Mouse (Mus musculus) forebrain, embryonic 11.5 days (tissue): ENCODE measurements around the gene Irf1. TPM values are rescaled to one million over a fixed set of nuclear protein-coding genes. Genes with fewer than 3 reads are reported as not detected.

Experiments
- ATAC-seq: fragments of 200-750 bp; cut with Nextera tagmentation; replicated peaks from 2 replicates; pipeline ENCODE4 v1.8.0; 2017; ENCODE audit warnings: moderate TSS enrichment; ENCODE audit not compliant: low FRiP score
- DNase-seq: peaks from one replicate; pipeline ENCODE4 v3.0.0-alpha.2; 2017; ENCODE audit warnings: low spot score
- H3K27ac ChIP-seq: fragments of 300-500 bp; sonication (generic); 2 replicates; pipeline ENCODE4 v1.5.1; 2014; ENCODE audit warnings: low read depth, low read length
- H3K27me3 ChIP-seq: fragments of 300-500 bp; sonication (generic); 2 replicates; pipeline ENCODE4 v1.6.1; 2014; ENCODE audit warnings: mild to moderate bottlenecking, low read length, mixed read lengths; ENCODE audit not compliant: control insufficient read depth, insufficient read depth
- H3K36me3 ChIP-seq: fragments of 300-500 bp; sonication (generic); 2 replicates; pipeline ENCODE4 v1.6.1; 2014; ENCODE audit warnings: mild to moderate bottlenecking, low read length, moderate library complexity, mixed read lengths; ENCODE audit not compliant: control insufficient read depth, insufficient read depth
- H3K4me1 ChIP-seq: fragments of 300-500 bp; sonication (generic); replicated peaks from 2 replicates; pipeline ENCODE4 v1.6.1; 2014; ENCODE audit warnings: low read length, mixed read lengths; ENCODE audit not compliant: control insufficient read depth, insufficient read depth
- H3K4me2 ChIP-seq: fragments of 300-500 bp; sonication (generic); 2 replicates; pipeline ENCODE4 v1.6.1; 2014; ENCODE audit warnings: low read depth, mild to moderate bottlenecking, low read length, moderate library complexity, mixed read lengths; ENCODE audit not compliant: severe bottlenecking
- H3K4me3 ChIP-seq: fragments of 300-500 bp; sonication (generic); 2 replicates; pipeline ENCODE4 v1.5.1; 2014; ENCODE audit warnings: low read depth, low read length
- H3K9ac ChIP-seq: fragments of 300-500 bp; sonication (generic); 2 replicates; pipeline ENCODE4 v1.6.1; 2014; ENCODE audit warnings: low read length
- H3K9me3 ChIP-seq: fragments of 300-500 bp; sonication (generic); 2 replicates; pipeline ENCODE4 v1.6.1; 2016; ENCODE audit warnings: low read length, mixed read lengths; ENCODE audit not compliant: control insufficient read depth
- WGBS: fragments of 180-500 bp; shearing (Covaris S2); extraction: QIAGEN DNeasy Blood & Tissue Kit; methylation state at CpG from one replicate; pipeline ENCODE4 v1.1.7; 2014; 5-methylcytosine and 5-hydroxymethylcytosine counted together
- polyA plus RNA-seq: library from polyadenylated mRNA; unstranded; fragments of >200 nt; fragmentation: Nextera tagmentation; extraction: Ambion mirVana; gene quantifications from 2 replicates; pipeline ENCODE4 v1.2.1, GENCODE M21; 2014

Gene Irf1
- polyA plus RNA-seq, result 4.0 and 4.3 TPM in 2 replicates

DNA sequence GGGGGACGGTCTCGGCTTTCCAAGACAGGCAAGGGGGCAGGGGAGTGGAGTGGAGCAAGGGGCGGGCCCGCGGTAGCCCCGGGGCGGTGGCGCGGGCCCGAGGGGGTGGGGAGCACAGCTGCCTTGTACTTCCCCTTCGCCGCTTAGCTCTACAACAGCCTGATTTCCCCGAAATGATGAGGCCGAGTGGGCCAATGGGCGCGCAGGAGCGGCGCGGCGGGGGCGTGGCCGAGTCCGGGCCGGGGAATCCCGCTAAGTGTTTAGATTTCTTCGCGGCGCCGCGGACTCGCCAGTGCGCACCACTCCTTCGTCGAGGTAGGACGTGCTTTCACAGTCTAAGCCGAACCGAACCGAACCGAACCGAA is at the start of gene Irf1:
Gene Irf1, plus strand, starts transcription at position 255 of the 365 bp plus-strand sequence.
- DNase-seq, result peak; percentile 92
- Histone ChIP-seq H3K36me3 (no peaks in the 10 kb centered on the region), H3K27ac (no peak within 1 kb of the TSS), H3K9me3 (no peaks in the 10 kb centered on the region), H3K4me2 (peak within 1 kb of the TSS; percentile 94), H3K9ac (peak within 1 kb of the TSS; percentile 64), H3K4me1 (peaks cover 3% of the 10 kb centered on the region; the same call in 1 of the 2 replicates), H3K27me3 (peaks cover 5% of the 10 kb centered on the region; the same call in 1 of the 2 replicates), H3K4me3 (peak within 1 kb of the TSS; percentile 65)
- ATAC-seq, result peak; percentile 95
- under 1% methylated on average over 40 of the region's 40 CpGs for WGBS

- no peak for DNase-seq
- Histone ChIP-seq H3K36me3 (no peaks in the 10 kb centered on the region), H3K4me3 (no peak within 1 kb of the TSS), H3K27ac (no peak within 1 kb of the TSS), H3K4me1 (no peaks in the 10 kb centered on the region), H3K4me2 (no peak within 1 kb of the TSS), H3K9me3 (no peaks in the 10 kb centered on the region), H3K27me3 (no peaks in the 10 kb centered on the region), H3K9ac (no peak within 1 kb of the TSS)
- WGBS, result 85% methylated on average over 6 of the region's 6 CpGs
- no peak for ATAC-seq
Observed at GRCm38 (mm10) chr11:53720715-53721114, 49.1 kb upstream of the Irf1 start, which contains the start of gene Il5. Gene Il5, plus strand, starts transcription at chr11:53720794.

DNA sequence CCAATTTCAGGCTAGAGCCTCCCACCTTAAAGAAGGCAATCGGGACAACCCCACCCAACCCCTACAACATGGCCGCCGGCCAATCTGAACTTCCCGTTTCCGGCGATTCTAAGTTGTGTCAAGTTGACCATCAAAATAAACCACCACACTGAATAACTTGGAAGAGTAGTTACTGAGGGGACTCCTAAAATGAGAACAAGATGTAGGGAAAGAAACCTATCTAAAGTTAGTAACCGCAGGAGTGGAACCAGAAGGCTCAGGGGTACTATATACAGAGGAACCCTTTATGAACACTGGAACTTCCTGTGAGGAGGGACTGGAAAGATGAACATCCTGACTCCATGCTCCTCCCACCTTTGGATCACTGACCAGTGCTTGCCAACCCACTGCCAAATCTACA is 38.4 kb upstream of the Irf1 start:
- Histone ChIP-seq H3K27me3 (no peaks in the 10 kb centered on the region), H3K4me2 (no peak overlapping the region), H3K9me3 (no peaks in the 10 kb centered on the region), H3K4me1 (no peaks in the 10 kb centered on the region), H3K36me3 (no peaks in the 10 kb centered on the region), H3K9ac (no peak overlapping the region), H3K27ac (no peak overlapping the region), H3K4me3 (no peak overlapping the region)
- 94% methylated on average over 7 of the region's 7 CpGs for WGBS
- ATAC-seq, result no peak
- no peak for DNase-seq

DNA sequence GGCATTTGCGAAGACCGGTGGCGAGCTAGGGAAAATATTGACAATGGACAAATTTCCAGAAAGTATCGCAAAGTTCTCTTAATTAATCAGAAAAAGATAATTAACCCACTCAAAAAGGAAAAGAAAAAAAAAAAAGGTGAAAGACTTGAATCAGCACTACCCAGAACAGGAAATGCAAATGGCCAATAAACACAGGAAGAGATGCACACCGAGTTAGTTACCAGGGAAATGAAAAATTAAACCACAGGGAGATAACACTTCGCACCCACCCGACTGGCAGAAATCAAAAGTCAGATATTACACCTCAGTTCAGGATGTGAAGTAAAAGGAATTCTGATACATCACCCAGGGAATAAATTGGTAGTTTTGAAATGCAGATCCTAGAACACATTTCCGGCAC is 37.6 kb upstream of the Irf1 start:
- H3K4me2 ChIP-seq, result no peak overlapping the region
- 93% methylated on average over 8 of the region's 8 CpGs for WGBS

GRCm38 (mm10) chr11:53733824-53734223 is 36.0 kb upstream of the Irf1 start:
- no peak overlapping the region for H3K9ac ChIP-seq
- H3K27me3 ChIP-seq, result no peaks in the 10 kb centered on the region
- DNase-seq (no peak), ATAC-seq (no peak)
- H3K4me2 ChIP-seq, result no peak overlapping the region
- H3K27ac ChIP-seq, result no peak overlapping the region
- H3K36me3 ChIP-seq, result no peaks in the 10 kb centered on the region
- H3K9me3 ChIP-seq, result no peaks in the 10 kb centered on the region
- WGBS, result 84% methylated on average over 7 of the region's 7 CpGs
- H3K4me3 ChIP-seq, result no peak overlapping the region
- no peaks in the 10 kb centered on the region for H3K4me1 ChIP-seq

More for the DNA sequence above, 37.6 kb upstream of the Irf1 start:
- no peak overlapping the region for H3K9ac ChIP-seq
- no peaks in the 10 kb centered on the region for H3K27me3 ChIP-seq
- H3K9me3 ChIP-seq, result no peaks in the 10 kb centered on the region
- no peak overlapping the region for H3K4me3 ChIP-seq
- no peaks in the 10 kb centered on the region for H3K36me3 ChIP-seq
- H3K27ac ChIP-seq, result no peak overlapping the region
- no peaks in the 10 kb centered on the region for H3K4me1 ChIP-seq
- DNase-seq, result no peak
- no peak for ATAC-seq

DNA sequence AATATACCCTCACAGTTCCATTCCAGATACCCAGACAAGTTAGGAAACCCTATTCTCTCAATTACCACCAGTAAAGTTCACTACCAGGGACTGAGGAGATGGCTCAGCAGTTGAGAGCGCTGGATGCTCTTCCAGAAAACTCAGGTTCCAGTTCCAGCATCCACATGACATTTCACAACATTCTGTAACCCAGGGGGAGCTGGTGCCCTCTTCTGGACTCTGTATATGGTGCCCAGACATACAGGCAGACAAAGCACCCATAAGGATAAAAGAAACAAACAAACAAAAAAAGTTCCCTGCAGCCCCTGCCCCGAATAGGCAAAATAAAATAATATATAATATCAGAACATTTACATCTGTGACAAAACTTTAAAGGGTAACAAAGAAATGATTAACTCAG is 35.4 kb upstream of the Irf1 start:
- no peak for ATAC-seq
- DNase-seq, result no peak
- no peak overlapping the region for H3K9ac ChIP-seq
- no peak overlapping the region for H3K4me3 ChIP-seq
- H3K9me3 ChIP-seq, result no peaks in the 10 kb centered on the region
- no peak overlapping the region for H3K27ac ChIP-seq
- 80% methylated on average over 2 of the region's 2 CpGs for WGBS
- H3K4me1 ChIP-seq, result no peaks in the 10 kb centered on the region
- no peak overlapping the region for H3K4me2 ChIP-seq
- no peaks in the 10 kb centered on the region for H3K36me3 ChIP-seq
- no peaks in the 10 kb centered on the region for H3K27me3 ChIP-seq

- Histone ChIP-seq H3K36me3 (no peaks in the 10 kb centered on the region), H3K9me3 (no peaks in the 10 kb centered on the region), H3K9ac (no peak overlapping the region), H3K27me3 (no peaks in the 10 kb centered on the region), H3K4me3 (no peak overlapping the region), H3K27ac (no peak overlapping the region), H3K4me1 (no peaks in the 10 kb centered on the region), H3K4me2 (no peak overlapping the region)
- DNase-seq (no peak), ATAC-seq (no peak)
- WGBS, result 71% methylated on average over 18 of the region's 18 CpGs
Observed at GRCm38 (mm10) chr11:53734970-53735681, 34.7 kb upstream of the Irf1 start.

DNA sequence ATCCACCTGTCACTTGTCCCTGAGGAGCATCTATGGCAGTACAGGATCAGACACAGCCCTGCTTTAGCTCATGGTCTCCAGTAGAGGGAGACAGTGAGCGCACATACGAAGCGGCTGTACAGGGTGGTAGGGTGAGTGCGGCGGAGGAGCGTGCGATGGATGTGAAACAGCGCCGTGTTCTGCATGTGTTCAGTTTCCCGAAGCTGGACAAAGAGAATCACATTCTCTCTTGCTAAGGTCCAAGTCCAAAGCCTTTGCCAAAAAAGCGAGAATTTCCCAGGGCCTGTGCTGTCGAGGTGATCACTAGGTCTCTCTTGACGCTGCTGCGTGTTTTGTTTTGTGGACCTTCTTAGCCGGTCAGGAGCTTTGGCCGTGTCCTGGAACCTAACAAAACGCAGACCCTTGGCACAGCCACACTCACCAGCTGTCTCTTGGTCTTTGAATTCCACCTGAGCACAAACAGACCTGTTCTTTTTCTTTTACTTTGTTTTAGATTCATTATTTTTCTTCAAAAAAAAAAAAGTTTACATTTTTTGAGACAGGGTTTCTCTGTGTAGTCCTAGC is 34.0 kb upstream of the Irf1 start:
- WGBS, result 24% methylated on average over 17 of the region's 17 CpGs
- no peaks in the 10 kb centered on the region for H3K27me3 ChIP-seq
- peak overlapping the region; percentile 33; the same call in 1 of the 2 replicates for H3K9ac ChIP-seq
- DNase-seq, result peak; percentile 82
- H3K4me2 ChIP-seq, result peak overlapping the region; percentile 34; the same call in 1 of the 2 replicates
- no peak overlapping the region for H3K27ac ChIP-seq
- no peaks in the 10 kb centered on the region for H3K9me3 ChIP-seq
- ATAC-seq, result peak; percentile 85
- no peak overlapping the region for H3K4me3 ChIP-seq
- H3K4me1 ChIP-seq, result no peaks in the 10 kb centered on the region
- no peaks in the 10 kb centered on the region for H3K36me3 ChIP-seq
